Mouse (Mus musculus) testis, adult 2 months (tissue): ENCODE measurements around the gene Polr2m. TPM values are rescaled to one million over a fixed set of nuclear protein-coding genes. Genes with fewer than 3 reads are reported as not detected.

ENCODE experiments used
- H3K27ac ChIP-seq: fragments of 200-500 bp; 2 replicates; pipeline ENCODE4 v1.5.1; 2012; ENCODE audit warnings: low read depth, low read length; ENCODE audit not compliant: control insufficient read depth, insufficient read depth
- H3K27me3 ChIP-seq: fragments of 200-500 bp; 2 replicates; pipeline ENCODE4 v1.6.1; 2012; ENCODE audit warnings: mild to moderate bottlenecking, low read length, moderate library complexity; ENCODE audit not compliant: control insufficient read depth, insufficient read depth
- H3K36me3 ChIP-seq: fragments of 200-500 bp; 2 replicates; pipeline ENCODE4 v1.6.1; 2012; ENCODE audit warnings: mild to moderate bottlenecking, low read length; ENCODE audit not compliant: control insufficient read depth, insufficient read depth
- H3K4me1 ChIP-seq: fragments of 200-500 bp; 2 replicates; pipeline ENCODE4 v1.6.1; 2012; ENCODE audit warnings: low read length; ENCODE audit not compliant: control insufficient read depth, insufficient read depth
- H3K4me3 ChIP-seq: fragments of 200-500 bp; 2 replicates; pipeline ENCODE4 v1.5.1; 2012; ENCODE audit warnings: low read depth, mild to moderate bottlenecking, low read length, moderate library complexity, mixed read lengths; ENCODE audit not compliant: control insufficient read depth
- CTCF ChIP-seq: fragments of 200-500 bp; IDR thresholded peaks from 2 replicates; pipeline ENCODE4 v1.5.1; 2012; ENCODE audit warnings: low read depth, mild to moderate bottlenecking, inconsistent platforms, low read length, moderate library complexity; ENCODE audit not compliant: control insufficient read depth, insufficient read depth, insufficient replicate concordance
- POLR2A ChIP-seq: fragments of 200-500 bp; IDR thresholded peaks from 2 replicates; pipeline ENCODE4 v1.6.1; 2012; ENCODE audit warnings: low read depth, mild to moderate bottlenecking, inconsistent platforms, low read length, moderate library complexity; ENCODE audit not compliant: control insufficient read depth
- polyA plus RNA-seq: library from polyadenylated mRNA; depleted of rRNA; stranded (reverse); fragments of >200 nt; gene quantifications from 2 replicates; pipeline ENCODE4 v1.2.3, GENCODE M21; 2012; rRNA removed

The Polr2m gene
- polyA plus RNA-seq, 1 experiment = 23.8 TPM

GRCm38 (mm10) chr9:71445308-71445707, 40.4 kb downstream of the Polr2m start:
- Histone ChIP-seq H3K4me3 (no peak overlapping the region), H3K27me3 (no peaks in the 10 kb centered on the region), H3K27ac (no peak overlapping the region), H3K4me1 (no peaks in the 10 kb centered on the region), H3K36me3 (no peaks in the 10 kb centered on the region)
- TF ChIP-seq CTCF (no peak), POLR2A (no peak)

GRCm38 (mm10) chr9:71438146-71438545, 47.6 kb downstream of the Polr2m start:
- H3K27ac ChIP-seq = peak overlapping the region; percentile 23
- H3K27me3 ChIP-seq = no peaks in the 10 kb centered on the region
- H3K4me1 ChIP-seq = no peaks in the 10 kb centered on the region
- no peak overlapping the region for H3K4me3 ChIP-seq
- no peaks in the 10 kb centered on the region for H3K36me3 ChIP-seq
- TF ChIP-seq POLR2A (no peak), CTCF (no peak)

Other genes with a start within 250 kb of the Polr2m start
- gene Myzap, start 106.4 kb upstream of the Polr2m start, polyA plus RNA-seq = 2.7 and 4.1 TPM in 2 replicates